Mouse (Mus musculus) liver, postnatal 0 days (tissue): ENCODE data around the gene Igf2bp1.

Source experiments
- CTCF ChIP-seq: sonication (generic); IDR thresholded peaks from 2 replicates; pipeline ENCODE4 v1.5.1; 2016; ENCODE audit warnings: antibody characterized with exemption, low read depth
- EP300 ChIP-seq: IDR thresholded peaks from 2 replicates; pipeline ENCODE4 v1.6.1; 2016; ENCODE audit warnings: antibody characterized with exemption, low read depth, mild to moderate bottlenecking

- no peak for TF ChIP-seq CTCF
- TF ChIP-seq EP300, result no peak
Measured at GRCm38 (mm10) chr11:96007516-96008235, 1.9 kb upstream of the Igf2bp1 start.
